Mouse (Mus musculus): ENCODE data around the gene Fam193b. TPM values are rescaled to one million over a fixed set of nuclear protein-coding genes. Genes with fewer than 3 reads are reported as not detected.

Gene Fam193b
- polyA plus RNA-seq, 1 experiment from 2014 or later: 24.9 TPM

DNA sequence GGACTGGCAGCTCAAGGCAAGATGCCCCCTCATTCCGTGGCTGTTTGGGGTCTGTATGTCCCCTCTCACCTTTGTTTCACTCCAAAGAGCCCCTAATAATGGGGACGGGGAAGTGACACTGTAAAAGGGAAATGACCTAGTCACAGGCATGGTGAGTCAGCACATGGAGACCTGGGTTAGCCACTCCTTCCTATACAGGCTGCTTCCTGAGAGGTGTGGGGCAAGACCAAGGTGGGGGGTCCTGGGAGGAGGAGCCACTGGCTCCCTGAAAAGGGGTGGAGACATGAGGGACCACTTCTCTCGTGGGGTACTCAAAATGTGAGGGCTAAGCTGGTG, 60.6 kb downstream of the Fam193b start:
- peaks cover 5% of the 10 kb centered on the region; the same call in 1 of the 2 replicates for H3K27me3 ChIP-seq (ENCODE audit: insufficient read depth, low read length)
- peak overlapping the region; percentile 86 for H3K27ac ChIP-seq
- peak overlapping the region; percentile 89 for H3K4me2 ChIP-seq (ENCODE audit: low read length)
- H3K4me1 ChIP-seq (replicated peaks; ENCODE audit: insufficient read depth, low read length): peaks cover 22% of the 10 kb centered on the region
- no peak for TF ChIP-seq CTCF (IDR thresholded peaks at IDR 0.05; ENCODE audit: low read depth)
- H3K4me3 ChIP-seq (replicated peaks; ENCODE audit: low read depth, low read length): no peak overlapping the region
- DNase-seq (ENCODE audit: low spot score) (no peak), ATAC-seq (replicated peaks; ENCODE audit: low FRiP score, low read depth) (peak; percentile 1; the same call in 1 of the 2 replicates)
- no peaks in the 10 kb centered on the region for H3K9me3 ChIP-seq (replicated peaks; ENCODE audit: low read length)
- 17% methylated on average over 3 of the region's 3 CpGs for WGBS
- peaks cover 33% of the 10 kb centered on the region for H3K36me3 ChIP-seq (ENCODE audit: insufficient read depth, low read length)
- no peak overlapping the region; the same call in 1 of the 2 replicates for H3K9ac ChIP-seq (ENCODE audit: low read depth, low read length)

DNA sequence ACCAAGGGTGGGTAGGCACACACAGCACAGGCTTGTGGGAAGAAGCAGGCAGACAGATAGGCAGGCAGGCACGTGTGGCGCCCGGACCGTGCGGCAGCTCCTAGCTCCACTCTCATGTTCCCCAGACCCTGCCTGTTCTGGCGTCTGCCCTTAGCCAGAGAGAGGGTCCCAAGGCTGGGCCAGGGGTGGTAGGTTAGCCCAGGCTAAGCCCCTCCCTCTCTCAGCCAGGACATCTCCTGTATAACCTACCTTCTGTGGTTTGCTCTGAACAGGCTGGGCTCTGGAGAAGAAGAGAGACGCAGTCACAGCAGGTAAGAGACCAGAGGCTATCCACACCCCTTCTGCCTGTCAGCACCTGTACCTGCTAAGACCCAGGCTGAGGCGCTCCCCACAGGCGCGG, 62.4 kb downstream of the Fam193b start:
- TF ChIP-seq CTCF (IDR thresholded peaks at IDR 0.05; ENCODE audit: low read depth): no peak
- H3K36me3 ChIP-seq (ENCODE audit: insufficient read depth, low read length): peaks cover 47% of the 10 kb centered on the region

DNA sequence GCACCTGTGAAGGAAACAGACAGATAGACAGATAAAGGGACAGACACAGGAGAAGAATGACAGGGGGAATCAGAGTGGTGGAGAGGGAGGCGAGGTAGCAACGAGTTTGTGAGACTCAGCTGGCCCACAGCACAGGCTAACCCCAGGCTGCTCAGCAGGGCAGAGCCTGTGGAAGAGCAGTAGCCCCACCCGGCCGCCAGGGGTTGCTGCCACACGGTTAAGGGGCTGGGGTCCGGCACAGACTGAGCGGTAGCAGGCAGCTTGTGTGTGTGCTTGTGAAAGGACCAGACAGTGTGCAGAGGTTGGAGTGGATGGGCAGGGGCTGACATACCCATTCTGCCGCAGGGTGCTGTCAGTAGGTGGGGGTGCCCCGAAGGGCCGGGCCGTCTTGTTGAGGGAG, 63.0 kb downstream of the Fam193b start:
- Histone ChIP-seq H3K4me2 (ENCODE audit: low read length) (no peak overlapping the region), H3K36me3 (ENCODE audit: insufficient read depth, low read length) (peaks cover 54% of the 10 kb centered on the region), H3K4me1 (replicated peaks; ENCODE audit: insufficient read depth, low read length) (peaks cover 22% of the 10 kb centered on the region), H3K27me3 (ENCODE audit: insufficient read depth, low read length) (no peaks in the 10 kb centered on the region), H3K4me3 (replicated peaks; ENCODE audit: low read depth, low read length) (no peak overlapping the region), H3K27ac (no peak overlapping the region), H3K9me3 (replicated peaks; ENCODE audit: low read length) (no peaks in the 10 kb centered on the region), H3K9ac (ENCODE audit: low read depth, low read length) (no peak overlapping the region)
- ATAC-seq (replicated peaks; ENCODE audit: low FRiP score, low read depth): no peak
- peak; percentile 32; the same call in 1 of the 2 replicates for TF ChIP-seq CTCF (IDR thresholded peaks at IDR 0.05; ENCODE audit: low read depth)
- DNase-seq (ENCODE audit: low spot score): no peak
- 70% methylated on average over 11 of the region's 11 CpGs for WGBS

More for the DNA sequence above, 62.4 kb downstream of the Fam193b start:
- 90% methylated on average over 10 of the region's 10 CpGs for WGBS
- H3K9me3 ChIP-seq (replicated peaks; ENCODE audit: low read length): no peaks in the 10 kb centered on the region
- H3K4me1 ChIP-seq (replicated peaks; ENCODE audit: insufficient read depth, low read length): peaks cover 22% of the 10 kb centered on the region
- H3K27me3 ChIP-seq (ENCODE audit: insufficient read depth, low read length): no peaks in the 10 kb centered on the region
- DNase-seq (ENCODE audit: low spot score): no peak
- no peak overlapping the region for H3K27ac ChIP-seq
- no peak for ATAC-seq (replicated peaks; ENCODE audit: low FRiP score, low read depth)
- no peak overlapping the region for H3K4me3 ChIP-seq (replicated peaks; ENCODE audit: low read depth, low read length)
- H3K4me2 ChIP-seq (ENCODE audit: low read length): no peak overlapping the region
- no peak overlapping the region for H3K9ac ChIP-seq (ENCODE audit: low read depth, low read length)

DNA sequence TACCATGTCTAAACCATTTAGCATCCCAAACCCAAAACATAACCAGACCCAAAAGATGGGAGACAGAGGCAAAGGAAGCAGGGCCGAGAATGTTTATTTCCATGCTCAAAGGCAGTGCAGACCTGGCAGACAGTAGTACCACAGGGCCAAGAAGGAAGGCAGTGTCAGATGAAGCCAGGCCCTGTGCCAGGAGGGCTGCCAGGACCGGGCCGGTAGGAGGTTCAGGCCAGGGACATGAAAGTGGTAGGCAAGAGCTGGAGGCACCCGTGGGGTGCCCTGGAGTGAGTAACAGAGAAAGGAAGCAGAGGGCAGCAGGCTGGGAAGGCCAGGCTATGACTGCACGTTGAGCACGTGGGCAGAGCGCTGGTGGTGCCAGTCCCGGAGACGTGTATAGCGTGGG, 64.2 kb downstream of the Fam193b start:
- no peak overlapping the region for H3K27ac ChIP-seq
- H3K4me3 ChIP-seq (replicated peaks; ENCODE audit: low read depth, low read length): no peak overlapping the region
- DNase-seq (ENCODE audit: low spot score): no peak
- peaks cover 14% of the 10 kb centered on the region; the same call in 1 of the 2 replicates for H3K4me1 ChIP-seq (replicated peaks; ENCODE audit: insufficient read depth, low read length)
- no peak overlapping the region for H3K4me2 ChIP-seq (ENCODE audit: low read length)
- TF ChIP-seq CTCF (IDR thresholded peaks at IDR 0.05; ENCODE audit: low read depth): no peak
- 87% methylated on average over 10 of the region's 10 CpGs for WGBS
- no peaks in the 10 kb centered on the region for H3K9me3 ChIP-seq (replicated peaks; ENCODE audit: low read length)
- ATAC-seq (replicated peaks; ENCODE audit: low FRiP score, low read depth): no peak
- peaks cover 62% of the 10 kb centered on the region for H3K36me3 ChIP-seq (ENCODE audit: insufficient read depth, low read length)
- H3K9ac ChIP-seq (ENCODE audit: low read depth, low read length): no peak overlapping the region
- no peaks in the 10 kb centered on the region for H3K27me3 ChIP-seq (ENCODE audit: insufficient read depth, low read length)

DNA sequence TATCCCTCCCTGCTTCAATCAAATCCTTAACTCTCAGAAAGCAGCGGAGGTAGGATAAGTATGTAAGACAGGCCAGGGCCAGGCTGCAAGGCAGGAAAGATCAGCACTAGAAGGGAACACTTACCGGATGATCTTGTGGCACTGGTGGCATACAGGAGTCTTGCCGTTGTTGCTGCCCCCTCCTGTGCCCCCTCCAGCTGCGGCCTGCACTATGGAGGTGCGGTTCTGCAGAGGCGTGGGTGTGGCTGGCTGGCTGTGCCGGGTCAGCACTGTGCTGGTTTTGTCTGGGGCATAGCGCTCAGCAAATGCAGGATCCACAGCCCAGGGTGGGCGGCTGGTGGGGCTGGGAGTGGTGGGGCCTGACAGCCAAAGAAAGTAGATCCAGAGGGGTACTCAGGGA, 65.1 kb downstream of the Fam193b start:
- no peak overlapping the region for H3K4me3 ChIP-seq (replicated peaks; ENCODE audit: low read depth, low read length)
- DNase-seq (ENCODE audit: low spot score) (no peak), ATAC-seq (replicated peaks; ENCODE audit: low FRiP score, low read depth) (no peak)
- H3K9me3 ChIP-seq (replicated peaks; ENCODE audit: low read length): no peaks in the 10 kb centered on the region
- H3K4me1 ChIP-seq (replicated peaks; ENCODE audit: insufficient read depth, low read length): peaks cover 5% of the 10 kb centered on the region; the same call in 1 of the 2 replicates
- no peaks in the 10 kb centered on the region for H3K27me3 ChIP-seq (ENCODE audit: insufficient read depth, low read length)
- 93% methylated on average over 9 of the region's 9 CpGs for WGBS
- H3K36me3 ChIP-seq (ENCODE audit: insufficient read depth, low read length): peaks cover 62% of the 10 kb centered on the region
- H3K4me2 ChIP-seq (ENCODE audit: low read length): no peak overlapping the region
- no peak overlapping the region for H3K27ac ChIP-seq
- TF ChIP-seq CTCF (IDR thresholded peaks at IDR 0.05; ENCODE audit: low read depth): no peak
- no peak overlapping the region for H3K9ac ChIP-seq (ENCODE audit: low read depth, low read length)

DNA sequence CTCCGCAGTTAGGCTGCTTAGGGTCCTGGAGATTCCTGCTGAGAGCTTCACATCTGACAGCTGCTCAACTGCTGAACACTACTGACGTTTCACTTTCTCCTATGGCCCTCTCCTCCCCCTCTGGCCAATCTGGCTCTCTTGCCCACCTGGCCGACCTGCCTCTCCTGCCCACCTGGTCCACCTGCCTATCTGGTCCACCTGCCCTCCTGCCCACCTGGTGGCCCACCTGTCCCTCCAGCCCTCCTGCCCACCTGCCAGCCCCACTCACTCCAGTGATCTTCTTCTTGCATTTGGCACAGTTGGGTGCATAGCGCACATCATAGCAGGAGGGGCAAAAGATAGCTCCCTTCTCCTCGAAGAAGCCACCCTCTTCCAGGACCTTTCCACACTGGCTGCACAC, 66.5 kb downstream of the Fam193b start:
- H3K27ac ChIP-seq: no peak overlapping the region
- no peaks in the 10 kb centered on the region for H3K9me3 ChIP-seq (replicated peaks; ENCODE audit: low read length)
- DNase-seq (ENCODE audit: low spot score): no peak
- H3K4me3 ChIP-seq (replicated peaks; ENCODE audit: low read depth, low read length): no peak overlapping the region
- peaks cover 69% of the 10 kb centered on the region for H3K36me3 ChIP-seq (ENCODE audit: insufficient read depth, low read length)
- WGBS: 83% methylated on average over 5 of the region's 5 CpGs
- ATAC-seq (replicated peaks; ENCODE audit: low FRiP score, low read depth): no peak
- H3K9ac ChIP-seq (ENCODE audit: low read depth, low read length): no peak overlapping the region
- H3K27me3 ChIP-seq (ENCODE audit: insufficient read depth, low read length): no peaks in the 10 kb centered on the region
- H3K4me2 ChIP-seq (ENCODE audit: low read length): no peak overlapping the region
- TF ChIP-seq CTCF (IDR thresholded peaks at IDR 0.05; ENCODE audit: low read depth): no peak
- no peaks in the 10 kb centered on the region for H3K4me1 ChIP-seq (replicated peaks; ENCODE audit: insufficient read depth, low read length)

DNA sequence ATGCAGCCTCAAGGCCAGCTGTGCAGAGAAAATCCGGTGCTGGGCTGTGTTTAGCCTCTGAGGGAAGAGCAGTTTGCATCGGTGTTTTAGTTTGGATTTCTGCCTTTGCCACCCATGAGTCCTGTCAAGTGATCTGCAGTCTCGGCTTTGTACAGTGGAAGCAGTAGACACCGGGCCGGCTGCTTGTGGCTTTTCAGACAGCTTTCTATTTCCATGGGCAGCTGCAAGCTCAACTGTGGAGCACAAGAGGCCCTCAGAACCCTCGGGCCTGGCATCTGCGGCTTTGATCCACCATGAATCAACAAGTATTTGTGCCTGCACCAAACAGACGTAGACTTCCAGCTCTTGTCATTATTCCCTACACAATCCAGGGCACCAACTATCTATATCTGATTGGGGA, 68.5 kb downstream of the Fam193b start:
- no peak overlapping the region for H3K9ac ChIP-seq (ENCODE audit: low read depth, low read length)
- DNase-seq (ENCODE audit: low spot score): no peak
- no peaks in the 10 kb centered on the region for H3K4me1 ChIP-seq (replicated peaks; ENCODE audit: insufficient read depth, low read length)
- TF ChIP-seq CTCF (IDR thresholded peaks at IDR 0.05; ENCODE audit: low read depth): no peak
- no peak overlapping the region for H3K4me2 ChIP-seq (ENCODE audit: low read length)
- H3K36me3 ChIP-seq (ENCODE audit: insufficient read depth, low read length): peaks cover 67% of the 10 kb centered on the region
- no peak for ATAC-seq (replicated peaks; ENCODE audit: low FRiP score, low read depth)
- 92% methylated on average over 8 of the region's 8 CpGs for WGBS
- no peaks in the 10 kb centered on the region for H3K9me3 ChIP-seq (replicated peaks; ENCODE audit: low read length)
- no peaks in the 10 kb centered on the region for H3K27me3 ChIP-seq (ENCODE audit: insufficient read depth, low read length)
- no peak overlapping the region for H3K4me3 ChIP-seq (replicated peaks; ENCODE audit: low read depth, low read length)
- no peak overlapping the region for H3K27ac ChIP-seq

Data from kidney, postnatal 0 days (tissue).